Mouse (Mus musculus) E14TG2a.4 (cell line): ENCODE measurements around the gene Serpinb13.

Experiments
- CTCF ChIP-seq: conservative IDR thresholded peaks from 2 replicates; pipeline ENCODE4 v1.5.1; 2014; ENCODE audit warnings: low read length
- NANOG ChIP-seq: IDR thresholded peaks from 2 replicates; pipeline ENCODE4 v1.6.1; 2014; ENCODE audit warnings: borderline replicate concordance, low read length, mixed read lengths

DNA sequence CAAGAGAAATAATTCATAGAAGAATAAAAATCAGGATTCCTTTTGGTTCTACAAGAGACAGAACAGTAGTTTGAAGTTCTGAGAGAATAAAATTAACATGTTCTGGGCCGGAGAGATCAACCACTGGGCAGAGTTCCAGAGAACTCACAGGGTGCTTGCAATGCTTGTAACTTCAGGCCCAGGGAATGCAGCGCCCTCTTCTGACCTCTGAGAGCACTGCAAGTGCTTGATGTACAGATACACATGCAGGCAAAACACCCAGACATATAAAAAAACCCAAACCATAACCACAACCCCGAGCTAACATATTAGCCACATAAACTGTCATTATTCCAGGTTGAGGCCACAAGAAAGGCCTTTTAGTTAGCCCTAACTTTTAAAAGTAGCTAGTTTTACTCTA is 19.8 kb upstream of the Serpinb13 start:
- no peak for TF ChIP-seq NANOG
- TF ChIP-seq CTCF = peak; percentile 60
